Mouse (Mus musculus) frontal cortex, postnatal 25 days (tissue): ENCODE measurements around the gene Esp36.
"Not testable (repeated sequence)": the region's sequence is repeated elsewhere in the genome, so short reads cannot be mapped to it uniquely, and the experiment has no call there.

Experiments
- DNase-seq, 2 experiments: peaks; one replicate each; pipeline ENCODE4 v3.0.0; 2022; ENCODE audit warnings: low spot score in 2 of 2

Gene Esp36

GRCm38 (mm10) chr17:38420085-38420484 lies at the start of gene Esp36:
Gene Esp36 (minus strand): TSS chr17:38420185.
- DNase-seq = no peak

GRCm38 (mm10) chr17:38456206-38456605 lies 36.2 kb upstream of the Esp36 start:
- DNase-seq = not testable (repeated sequence)

GRCm38 (mm10) chr17:38450688-38451087 lies 30.7 kb upstream of the Esp36 start:
- no peak for DNase-seq

- DNase-seq = no peak
Observed at GRCm38 (mm10) chr17:38406135-38406534, 13.8 kb downstream of the Esp36 start.

- no peak for DNase-seq
Observed at GRCm38 (mm10) chr17:38391821-38392220, 28.2 kb downstream of the Esp36 start.
